In genomic region chr12:102497905-102498304, GRCm38 (mm10) we compare ENCODE assay signal across 19 mouse cellular contexts. TPM values are rescaled to one million over a fixed set of nuclear protein-coding genes. Genes with fewer than 3 reads are reported as not detected.
DNase-seq lines count a peak whose midpoint lies in the region; ATAC-seq and TF ChIP-seq lines count a peak whose summit lies in the region.
"Had no signal": no experiment of that assay in that cellular context is flagged by ENCODE, and none has a peak within 500 bp of the region (broad histone marks: within the 10 kb centered on the region; RNA-seq: fewer than 3 reads in every experiment).

No protein-coding gene starts in this region.

- TF ChIP-seq POLR2A in MEL (IDR thresholded peaks at IDR 0.05; ENCODE audit: control insufficient read depth in 1 of 2, insufficient read depth in 1 of 2, low read depth in 1 of 2, low read length in 2 of 2, poor library complexity in 1 of 2) = no peak
- no peak for TF ChIP-seq POLR2A in brain, embryonic 14.5 days (IDR thresholded peaks at IDR 0.05; ENCODE audit: borderline replicate concordance, extremely low read depth, insufficient read depth, insufficient read length, poor library complexity, severe bottlenecking)

- TF ChIP-seq EP300 in MEL (IDR thresholded peaks at IDR 0.05; ENCODE audit: low read depth in 1 of 2, low read length in 2 of 2) = peak in 1 of 2 experiments; percentile 10; a peak in 1 of 4 replicates

- ATAC-seq in intestine, postnatal 0 days = no peak
- ATAC-seq in intestine, embryonic 15.5 days = no peak
- no peak; the same call in 1 of the 2 replicates for ATAC-seq in limb, embryonic 13.5 days (ENCODE audit: low FRiP score, low read depth)
- ATAC-seq: forebrain, embryonic 16.5 days; midbrain, embryonic 16.5 days had no signal

- H3K4me1 ChIP-seq in intestine, postnatal 0 days (replicated peaks; ENCODE audit: control insufficient read depth, insufficient read depth, low read length) = no peaks in the 10 kb centered on the region
- H3K4me1 ChIP-seq in intestine, embryonic 15.5 days (replicated peaks) = no peaks in the 10 kb centered on the region
- peaks cover 25 to 29% of the 10 kb centered on the region in 2 experiments for H3K4me1 ChIP-seq in MEL (ENCODE audit: control insufficient read depth in 1 of 2, insufficient read depth in 2 of 2, low read length in 2 of 2)
- peaks cover 19% of the 10 kb centered on the region for H3K4me1 ChIP-seq in limb, embryonic 13.5 days

- H3K79me2 ChIP-seq in MEL (ENCODE audit: control insufficient read depth, insufficient read depth, low read length, poor library complexity) = no peaks in the 10 kb centered on the region

- no peak overlapping the region for H3K4me2 ChIP-seq in intestine, postnatal 0 days (replicated peaks; ENCODE audit: low read depth)
- H3K4me2 ChIP-seq in intestine, embryonic 15.5 days (replicated peaks) = no peak overlapping the region
- H3K4me2 ChIP-seq in limb, embryonic 13.5 days (replicated peaks) = peak overlapping the region; percentile 41; the same call in 1 of the 2 replicates

- WGBS in intestine, postnatal 0 days = 76% methylated on average over 2 of the region's 2 CpGs
- 86% methylated on average over 2 of the region's 2 CpGs for WGBS in intestine, embryonic 15.5 days
- 73% methylated on average over 2 of the region's 2 CpGs for WGBS in limb, embryonic 13.5 days

- no peak overlapping the region for H3K4me3 ChIP-seq in intestine, postnatal 0 days (ENCODE audit: low read depth, low read length)
- H3K4me3 ChIP-seq in intestine, embryonic 15.5 days (replicated peaks) = no peak overlapping the region
- no peak overlapping the region for H3K4me3 ChIP-seq in MEL (ENCODE audit: control insufficient read depth in 1 of 2, insufficient read depth in 1 of 2, low read depth in 2 of 2, low read length in 2 of 2)
- H3K4me3 ChIP-seq in limb, embryonic 13.5 days = no peak overlapping the region
- H3K4me3 ChIP-seq: embryonic facial prominence, embryonic 12.5 days had no signal

- no peaks in the 10 kb centered on the region for H3K9me3 ChIP-seq in intestine, postnatal 0 days (ENCODE audit: control insufficient read depth)
- H3K9me3 ChIP-seq in intestine, embryonic 15.5 days = no peaks in the 10 kb centered on the region
- no peaks in the 10 kb centered on the region for H3K9me3 ChIP-seq in MEL (replicated peaks; ENCODE audit: insufficient read depth, low read length)
- no peaks in the 10 kb centered on the region for H3K9me3 ChIP-seq in limb, embryonic 13.5 days
- H3K9me3 ChIP-seq: embryonic facial prominence, embryonic 12.5 days had no signal

- no peak for TF ChIP-seq RAD21 in MEL (IDR thresholded peaks at IDR 0.05; ENCODE audit: low read depth, low read length)

- H3K36me3 ChIP-seq in intestine, postnatal 0 days (ENCODE audit: control insufficient read depth, insufficient read depth) = peaks cover 45% of the 10 kb centered on the region
- peaks cover 19% of the 10 kb centered on the region for H3K36me3 ChIP-seq in intestine, embryonic 15.5 days
- H3K36me3 ChIP-seq in MEL (ENCODE audit: control insufficient read depth in 1 of 2, insufficient read depth in 2 of 2, low read length in 2 of 2) = peaks cover 2 to 31% of the 10 kb centered on the region in 2 experiments; a peak in 3 of 4 replicates
- H3K36me3 ChIP-seq in limb, embryonic 13.5 days = peaks cover 38% of the 10 kb centered on the region

- DNase-seq in MEL (ENCODE audit: low read depth, low spot score) (peak; percentile 44), adipocyte (ENCODE audit: low spot score) (no peak)
- DNase-seq in brain, embryonic 14.5 days (ENCODE audit: low read depth) = peak; percentile 25
- DNase-seq in ovary, adult 18-20 months (ENCODE audit: low spot score) = no peak
- DNase-seq: adrenal gland, adult 2 months; cerebellum, postnatal 10 days; kidney, adult 8-10 months; layer of hippocampus, postnatal 36 days; right cerebral cortex, postnatal 14 days; thymus, postnatal 25 days had no signal

- H3K9ac ChIP-seq in intestine, postnatal 0 days (ENCODE audit: low read depth, low read length) = no peak overlapping the region
- H3K9ac ChIP-seq in intestine, embryonic 15.5 days = no peak overlapping the region
- no peak overlapping the region for H3K9ac ChIP-seq in MEL (ENCODE audit: control insufficient read depth, low read depth, low read length, poor library complexity, severe bottlenecking)
- H3K9ac ChIP-seq in limb, embryonic 13.5 days = no peak overlapping the region
- H3K9ac ChIP-seq: embryonic facial prominence, embryonic 12.5 days; liver, embryonic 14.5 days had no signal

- TF ChIP-seq CTCF in intestine, postnatal 0 days (IDR thresholded peaks at IDR 0.05; ENCODE audit: low read depth) = peak; percentile 41
- TF ChIP-seq CTCF in MEL (IDR thresholded peaks at IDR 0.05 in 2 of 3, conservative IDR thresholded peaks at IDR 0.05 in 1 of 3; ENCODE audit: control insufficient read depth in 1 of 3, insufficient read depth in 1 of 3, low read depth in 2 of 3, low read length in 3 of 3, poor library complexity in 1 of 3, severe bottlenecking in 1 of 3) = peak in 1 of 3 experiments; percentile 31; a peak in 2 of 6 replicates
- peak; percentile 27; the same call in 1 of the 2 replicates for TF ChIP-seq CTCF in brain, embryonic 14.5 days (IDR thresholded peaks at IDR 0.05; ENCODE audit: borderline replicate concordance, extremely low read depth, insufficient read depth, insufficient read length)

- no peaks in the 10 kb centered on the region for H3K27me3 ChIP-seq in intestine, postnatal 0 days (replicated peaks; ENCODE audit: control insufficient read depth, insufficient read depth, low read length)
- H3K27me3 ChIP-seq in intestine, embryonic 15.5 days (replicated peaks) = no peaks in the 10 kb centered on the region
- no peaks in the 10 kb centered on the region for H3K27me3 ChIP-seq in MEL (ENCODE audit: control insufficient read depth in 1 of 2, insufficient read depth in 2 of 2, low read length in 2 of 2)
- no peaks in the 10 kb centered on the region for H3K27me3 ChIP-seq in limb, embryonic 13.5 days
- H3K27me3 ChIP-seq: embryonic facial prominence, embryonic 12.5 days had no signal

- H3K27ac ChIP-seq in intestine, postnatal 0 days (ENCODE audit: low read depth, low read length) = no peak overlapping the region
- no peak overlapping the region; the same call in 1 of the 2 replicates for H3K27ac ChIP-seq in intestine, embryonic 15.5 days
- H3K27ac ChIP-seq in MEL (ENCODE audit: control insufficient read depth, low read depth, low read length) = no peak overlapping the region
- H3K27ac ChIP-seq in limb, embryonic 13.5 days = peak overlapping the region; percentile 81; the same call in 1 of the 2 replicates
- H3K27ac ChIP-seq: liver, embryonic 14.5 days had no signal

TF ChIP-seq in MEL, 35 proteins besides CTCF, POLR2A, EP300 and RAD21:
- TF ChIP-seq SMC3 (IDR thresholded peaks at IDR 0.05; ENCODE audit: low read depth, low read length) (0 out of 2 replicates have a peak, but pooled peaks have one; percentile 25), ETS1 (IDR thresholded peaks at IDR 0.05; ENCODE audit: low read depth, low read length) (no peak), ZNF384 (IDR thresholded peaks at IDR 0.05; ENCODE audit: low read depth, low read length) (peak; percentile 75), GATA1 (IDR thresholded peaks at IDR 0.05; ENCODE audit: low read depth, low read length) (peak; percentile 64)

RNA-seq across cellular contexts. Expression of gene Golga5, which starts 29.0 kb away (rescaled TPM):
- polyA plus RNA-seq in intestine, postnatal 0 days (2015; fragmentation: Nextera tagmentation; extraction: Ambion mirVana) = 36.1 and 36.7 TPM in 2 replicates
- 30.0 and 33.1 TPM in 2 replicates for polyA plus RNA-seq in intestine, embryonic 15.5 days (2015; fragmentation: Nextera tagmentation; extraction: Ambion mirVana)
- 22.3 and 25.9 TPM in 2 replicates for total RNA-seq in MEL (2012; rRNA removed)
- 10 to 100 TPM in 1 of 2 experiments, not detected in 1; 29.3 TPM for polyA plus RNA-seq in MEL (2012; ENCODE audit: insufficient read depth in 1 of 2, insufficient read length in 2 of 2, low read depth in 1 of 2, low replicate concordance in 2 of 2, missing spikeins in 1 of 2)
- polyA plus RNA-seq in brain, embryonic 14.5 days (2012; rRNA removed) = 21.8 and 23.9 TPM in 2 replicates
- polyA plus RNA-seq in limb, embryonic 13.5 days (2015; fragmentation: Nextera tagmentation; extraction: Ambion mirVana) = 39.5 and 42.0 TPM in 2 replicates

RNA-seq across cellular contexts. Expression of gene Chga, which starts 56.9 kb away (rescaled TPM):
- polyA plus RNA-seq in intestine, postnatal 0 days (2015; fragmentation: Nextera tagmentation; extraction: Ambion mirVana) = 41.5 and 43.2 TPM in 2 replicates
- polyA plus RNA-seq in intestine, embryonic 15.5 days (2015; fragmentation: Nextera tagmentation; extraction: Ambion mirVana) = 26.2 and 27.3 TPM in 2 replicates
- not detected in 2 replicates for total RNA-seq in MEL (2012; rRNA removed)
- polyA plus RNA-seq in MEL (2012; ENCODE audit: insufficient read depth in 1 of 2, insufficient read length in 2 of 2, low read depth in 1 of 2, low replicate concordance in 2 of 2, missing spikeins in 1 of 2) = not detected
- polyA plus RNA-seq in brain, embryonic 14.5 days (2012; rRNA removed) = 56.3 and 74.5 TPM in 2 replicates
- 0.51 and 0.59 TPM in 2 replicates for polyA plus RNA-seq in limb, embryonic 13.5 days (2015; fragmentation: Nextera tagmentation; extraction: Ambion mirVana)
- total RNA-seq: gastrocnemius, postnatal 25 days; neutrophil, adult 5-6 weeks had no signal

RNA-seq across cellular contexts. Expression of gene Lgmn, which starts 58.3 kb away (rescaled TPM):
- polyA plus RNA-seq in intestine, postnatal 0 days (2015; fragmentation: Nextera tagmentation; extraction: Ambion mirVana) = 1,340 and 1,424 TPM in 2 replicates
- polyA plus RNA-seq in intestine, embryonic 15.5 days (2015; fragmentation: Nextera tagmentation; extraction: Ambion mirVana) = 81.0 and 84.1 TPM in 2 replicates
- total RNA-seq in MEL (2012; rRNA removed) = 2.2 and 4.1 TPM in 2 replicates
- 1 to 10 TPM in 1 of 2 experiments, not detected in 1; 8.0 TPM for polyA plus RNA-seq in MEL (2012; ENCODE audit: insufficient read depth in 1 of 2, insufficient read length in 2 of 2, low read depth in 1 of 2, low replicate concordance in 2 of 2, missing spikeins in 1 of 2)
- polyA plus RNA-seq in brain, embryonic 14.5 days (2012; rRNA removed) = 47.2 and 61.8 TPM in 2 replicates
- polyA plus RNA-seq in limb, embryonic 13.5 days (2015; fragmentation: Nextera tagmentation; extraction: Ambion mirVana) = 81.3 and 84.8 TPM in 2 replicates

Comparison
In these comparisons a context has a peak if more than half of its experiments do, and no peak if none do; other contexts are left out.
1. RNA of gene Lgmn, which starts 58.3 kb away (polyA plus RNA-seq): 1,340 to 1,424 TPM in intestine, postnatal 0 days; 81.3 to 84.8 TPM in limb, embryonic 13.5 days, 81.0 to 84.1 TPM in intestine, embryonic 15.5 days, 47.2 to 61.8 TPM in brain, embryonic 14.5 days and 8.0 TPM in MEL; every median in the first group is over 10 times any median in the second.
2. DNase-seq: peak in MEL (single experiment) and brain, embryonic 14.5 days (single experiment); none in ovary, adult 18-20 months (single experiment) and adipocyte (single experiment).
3. RNA of gene Chga, which starts 56.9 kb away (polyA plus RNA-seq): 56.3 to 74.5 TPM in brain, embryonic 14.5 days, 41.5 to 43.2 TPM in intestine, postnatal 0 days and 26.2 to 27.3 TPM in intestine, embryonic 15.5 days; 0.51 to 0.59 TPM in limb, embryonic 13.5 days and not detected in MEL; every median in the first group is over 10 times any median in the second.